Mouse (Mus musculus) kidney, adult 8-10 months (tissue): ENCODE results near the gene Scn5a.

Source experiments
- DNase-seq, 2 experiments: peaks; one replicate each; pipeline ENCODE4 v3.0.0; 2022

Scn5a gene

DNA sequence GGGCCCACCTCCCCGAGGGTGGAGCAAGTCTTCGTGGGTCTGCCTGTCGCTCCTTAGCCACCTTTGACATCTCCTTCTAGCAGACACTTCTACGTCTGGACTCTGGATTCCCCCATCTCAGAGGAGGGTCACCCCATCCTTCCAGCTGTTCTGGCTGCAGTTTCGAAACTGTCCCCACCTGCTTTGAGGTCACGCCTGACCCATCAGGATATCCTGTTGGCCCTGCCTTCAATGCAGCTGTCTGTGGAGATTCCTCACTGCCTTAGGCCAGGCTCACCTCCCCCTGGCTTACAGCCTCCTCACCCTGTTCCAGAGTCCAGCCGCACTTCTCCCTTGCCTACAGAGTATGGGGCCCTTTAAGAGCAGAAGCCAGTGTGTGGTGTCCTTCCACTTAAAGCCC is 79.9 kb downstream of the Scn5a start:
- DNase-seq = no peak

- no peak for DNase-seq
Measured at GRCm38 (mm10) chr9:119498247-119498607, 80.6 kb downstream of the Scn5a start.

DNA sequence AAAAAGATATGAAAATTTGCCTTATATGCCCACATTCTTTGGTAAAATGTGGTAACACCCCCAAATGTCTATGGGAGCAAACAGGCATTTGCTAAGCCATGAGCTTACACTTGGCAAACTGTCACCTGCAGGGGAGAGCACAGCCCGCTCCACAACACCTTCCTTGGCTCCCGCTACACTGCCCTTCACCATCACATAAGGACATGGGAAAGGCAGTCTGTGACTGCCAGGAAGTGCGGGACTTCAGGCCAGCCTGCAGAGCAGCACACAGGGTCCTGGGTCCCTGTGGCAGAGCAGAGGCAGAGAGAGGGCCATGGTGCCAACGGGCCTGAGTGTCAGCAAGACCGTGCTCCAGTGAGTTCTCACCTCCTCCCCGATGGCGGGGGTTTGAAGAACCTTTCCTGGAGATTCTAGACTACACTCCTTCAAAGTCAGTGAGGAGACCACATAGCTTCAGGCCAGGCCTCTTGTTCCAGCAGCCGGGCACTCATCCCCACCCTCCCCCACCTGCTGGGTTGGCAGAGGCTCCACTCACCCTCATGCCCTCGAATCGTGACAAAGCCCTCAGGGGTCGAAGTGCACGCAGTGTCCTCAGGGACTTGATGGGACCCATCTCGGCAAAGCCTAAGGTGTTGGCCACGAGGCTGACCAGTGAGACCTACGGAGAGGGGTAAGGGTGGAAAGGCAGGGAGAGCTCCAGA is 81.1 kb downstream of the Scn5a start:
- DNase-seq = peak; percentile 17 to 26

DNA sequence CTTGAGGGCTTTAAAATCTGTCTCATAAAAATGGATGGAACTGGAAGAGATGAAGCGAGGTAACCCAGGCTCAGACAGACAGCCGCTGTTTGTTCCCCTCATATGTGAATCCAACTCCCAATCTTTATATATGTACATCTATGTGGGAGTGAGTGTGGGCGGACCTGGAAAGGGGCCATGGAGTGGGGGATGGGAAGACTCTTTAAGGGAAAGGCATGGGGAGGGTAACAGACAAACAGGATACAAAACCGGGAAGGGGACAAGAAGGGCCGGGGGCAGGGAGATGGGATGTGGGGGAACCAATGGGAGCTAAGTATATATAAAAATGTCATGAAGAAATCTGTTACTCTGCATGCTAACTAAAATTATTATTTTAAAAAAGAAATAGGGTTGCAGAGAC is 81.9 kb downstream of the Scn5a start:
- DNase-seq = no peak

DNA sequence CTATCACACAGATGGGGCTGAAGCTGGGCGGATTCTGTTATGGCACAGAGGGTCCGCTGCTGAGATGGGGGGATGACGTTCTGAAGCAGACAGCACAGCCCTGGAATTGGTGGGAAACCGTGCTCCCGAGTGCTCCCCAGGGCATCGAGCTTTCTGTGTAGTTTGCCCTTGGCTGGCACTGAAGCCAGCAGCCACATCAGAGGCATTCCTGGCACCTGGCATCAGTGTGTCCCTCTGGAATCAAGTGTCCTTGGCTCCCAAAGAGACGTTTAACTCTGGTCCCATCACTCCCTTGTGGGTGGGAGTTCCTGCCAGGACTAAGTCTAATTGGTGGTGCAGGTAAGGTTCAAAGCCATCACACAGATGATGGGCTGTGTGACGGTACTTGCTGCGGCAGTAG is 82.5 kb downstream of the Scn5a start:
- no peak for DNase-seq

GRCm38 (mm10) chr9:119484868-119485267 is 93.9 kb downstream of the Scn5a start:
- no peak for DNase-seq

DNA sequence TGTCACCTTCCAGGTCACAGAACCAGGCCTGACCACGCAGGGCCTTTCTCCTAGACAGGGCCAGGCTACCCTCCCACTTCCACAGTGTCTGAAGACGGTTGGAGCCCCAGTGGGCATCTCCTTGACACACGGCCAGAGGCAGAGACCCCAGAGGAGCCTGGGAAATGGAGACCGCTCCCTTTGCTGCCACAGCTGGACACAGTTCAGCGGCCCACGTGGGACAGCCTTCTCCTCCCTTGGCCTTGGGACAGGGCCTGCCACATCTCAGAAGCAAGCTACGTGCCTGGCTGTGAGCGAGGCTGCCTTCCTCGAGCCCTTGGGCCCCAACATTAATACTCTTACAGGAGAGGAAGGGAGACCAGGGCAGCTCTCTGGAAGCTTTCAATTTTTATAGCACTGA is 94.4 kb downstream of the Scn5a start:
- DNase-seq = no peak

- peak; percentile 34 to 73 for DNase-seq
Measured at GRCm38 (mm10) chr9:119483554-119484353, 95.1 kb downstream of the Scn5a start.

GRCm38 (mm10) chr9:119481612-119482011 is 97.2 kb downstream of the Scn5a start:
- no peak for DNase-seq

GRCm38 (mm10) chr9:119479297-119479696 is 99.5 kb downstream of the Scn5a start:
- no peak for DNase-seq

DNA sequence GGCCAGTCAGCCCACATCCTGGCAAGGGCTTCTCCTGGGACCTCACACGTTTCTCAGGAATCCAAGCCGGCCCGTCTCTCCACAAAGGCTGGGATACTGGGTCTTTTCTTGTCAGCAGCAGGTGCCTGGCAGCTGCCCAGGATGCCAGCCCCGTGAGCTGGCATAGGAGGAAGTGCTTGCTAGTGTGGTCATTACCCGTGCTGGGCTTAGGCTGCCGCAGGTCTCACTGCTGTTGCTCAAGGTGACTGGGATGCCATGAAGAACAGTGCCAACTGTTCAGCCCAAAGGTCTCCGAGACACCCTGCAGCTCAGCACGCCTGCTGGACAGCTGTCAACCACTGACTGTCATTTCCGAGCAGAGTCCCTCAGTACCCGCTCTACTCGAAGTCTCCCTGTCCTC is 100.5 kb downstream of the Scn5a start:
- DNase-seq = peak; percentile 18 to 58

- DNase-seq = no peak
Measured at GRCm38 (mm10) chr9:119477754-119478153, 101.1 kb downstream of the Scn5a start.

DNA sequence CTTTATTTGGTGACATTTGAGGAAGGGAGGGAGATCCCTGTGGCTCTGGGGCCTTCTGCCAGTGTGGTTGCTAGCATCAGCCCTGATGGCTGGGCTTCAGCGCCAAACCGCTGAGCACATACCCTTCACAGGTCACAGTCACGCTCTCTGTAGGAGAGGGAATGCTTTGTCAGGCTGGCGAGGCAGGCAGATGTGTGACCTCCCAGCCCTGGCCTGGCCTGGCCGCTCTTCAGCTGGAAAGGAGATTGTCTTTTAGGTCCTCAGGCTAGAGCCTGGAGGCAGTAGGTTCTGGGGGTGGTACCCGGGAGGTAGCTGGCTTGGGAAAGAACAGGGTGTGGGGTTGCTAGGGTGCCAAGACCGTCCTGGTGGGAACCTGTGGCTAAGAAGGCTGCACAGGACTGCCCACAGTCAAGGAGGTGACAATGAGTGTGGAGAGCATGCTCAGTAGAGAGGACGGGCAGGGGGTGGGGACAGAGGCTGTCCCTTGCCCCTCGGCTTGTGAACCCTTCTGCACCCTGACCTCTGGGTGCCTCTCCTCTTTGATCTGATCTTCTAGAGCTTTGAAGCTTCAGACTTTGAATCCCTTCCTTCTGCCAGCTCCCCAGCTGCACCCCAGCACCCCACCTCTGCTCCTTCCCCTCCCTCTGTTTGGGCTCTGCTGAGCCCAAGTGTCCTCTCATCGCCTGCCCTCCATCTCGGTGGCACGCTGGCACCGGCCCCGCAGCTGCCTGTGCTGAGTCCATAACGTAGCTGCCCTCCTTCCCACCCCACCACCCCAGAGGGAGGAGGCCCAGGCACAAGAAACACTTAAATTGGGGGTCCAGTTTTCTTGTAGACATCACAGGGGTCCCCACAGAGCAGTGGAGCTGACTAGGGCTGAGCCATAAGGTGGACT is 103.9 kb downstream of the Scn5a start:
- no peak for DNase-seq

DNA sequence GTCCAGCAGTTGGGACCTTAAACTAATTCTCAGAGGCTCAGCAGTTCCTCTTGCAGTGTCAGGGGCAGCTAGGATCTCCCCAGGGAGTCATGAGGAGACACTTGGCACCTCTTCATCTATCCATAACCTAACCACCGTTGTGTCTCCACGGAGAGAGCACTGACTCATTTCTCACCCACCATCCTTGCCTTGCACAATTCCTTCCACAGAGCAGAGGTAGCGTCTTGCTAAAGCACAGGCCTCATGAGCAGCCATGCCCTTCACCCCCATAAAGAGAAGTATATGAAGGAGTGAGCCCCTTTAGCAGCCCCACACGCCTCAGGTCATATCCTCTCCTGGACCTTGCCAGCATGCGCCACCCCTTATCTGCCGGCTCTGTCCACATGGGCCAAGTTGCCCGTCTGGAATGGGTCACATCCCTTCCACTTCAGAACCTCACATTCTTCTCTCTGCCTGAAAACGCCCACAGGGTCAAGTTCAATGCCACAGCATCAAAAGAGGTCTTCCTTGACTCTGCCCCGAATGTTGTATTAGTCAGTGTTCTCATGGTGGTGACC is 105.1 kb downstream of the Scn5a start:
- DNase-seq = no peak

DNA sequence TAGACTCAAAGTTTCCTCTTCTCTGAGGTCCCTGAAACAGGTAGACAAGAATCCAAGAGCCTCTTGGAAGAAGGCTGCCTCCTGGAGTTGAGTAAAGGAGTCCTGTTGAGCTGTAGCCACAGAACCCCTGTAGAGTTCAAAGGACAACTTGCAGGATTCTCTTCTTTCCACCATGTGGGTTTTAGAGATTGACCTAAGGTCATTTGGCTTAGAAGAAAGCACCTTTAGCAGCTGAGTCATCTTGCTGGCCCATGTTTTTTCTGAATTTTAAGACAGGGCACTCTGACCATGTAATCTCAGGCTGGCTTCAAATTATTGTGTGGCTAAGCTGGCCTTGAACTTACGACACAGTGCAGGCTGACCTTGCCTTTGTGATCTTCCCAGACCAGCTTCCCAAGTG is 105.8 kb downstream of the Scn5a start:
- peak; percentile 27 to 70 for DNase-seq

GRCm38 (mm10) chr9:119472412-119472918 is 106.4 kb downstream of the Scn5a start:
- no peak for DNase-seq

DNA sequence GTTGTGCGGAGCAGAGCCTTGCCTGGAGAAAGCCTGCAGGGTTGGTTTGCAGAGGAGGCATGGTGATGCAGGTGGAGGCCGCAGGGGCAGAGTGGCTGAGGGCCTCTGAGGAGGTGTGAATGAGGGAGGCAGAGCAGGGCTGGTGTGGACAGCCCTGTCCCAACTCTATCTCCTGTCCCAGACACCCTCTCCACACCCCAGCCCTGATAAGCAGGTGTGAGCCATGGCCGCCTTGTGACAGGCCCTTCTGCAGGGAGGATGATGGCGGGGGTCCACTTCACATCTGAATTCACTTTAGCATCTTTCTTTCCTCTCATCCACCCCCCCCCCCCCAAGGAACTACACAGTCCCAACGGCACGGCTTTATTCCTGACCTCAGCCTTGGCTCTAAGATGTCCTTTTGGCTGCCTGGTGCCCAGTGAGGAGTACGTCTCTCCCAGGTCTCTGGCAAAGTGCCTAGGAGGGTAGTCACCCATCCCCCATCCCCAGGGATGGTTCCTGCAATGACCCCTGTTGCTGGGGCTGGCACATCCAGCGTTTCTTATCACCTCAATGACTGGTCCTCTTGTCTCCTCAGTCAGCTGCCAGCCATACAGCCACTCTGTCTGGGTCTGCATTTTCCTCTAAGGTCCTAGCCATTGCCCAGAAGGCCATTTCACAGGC is 109.0 kb downstream of the Scn5a start:
- no peak for DNase-seq

DNA sequence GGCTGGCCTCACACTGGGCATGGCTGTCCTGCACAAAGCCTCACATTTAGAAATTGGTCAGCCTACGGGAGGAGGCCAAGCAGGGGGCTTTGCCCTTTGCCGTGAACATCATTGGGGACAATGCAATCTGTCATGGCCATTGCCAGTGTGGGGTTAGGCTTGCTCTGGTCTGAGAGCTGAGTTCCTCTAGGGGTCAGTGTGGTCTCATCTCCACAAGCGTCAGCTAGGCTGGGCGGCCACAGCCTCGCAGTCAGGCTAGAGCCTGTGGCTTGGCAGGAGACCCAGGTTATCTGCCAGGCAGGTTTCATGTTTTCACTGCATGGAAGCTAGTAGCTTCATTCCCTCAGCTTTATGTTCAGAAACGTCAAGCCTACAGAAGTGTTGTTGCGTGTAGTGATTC is 113.2 kb downstream of the Scn5a start:
- DNase-seq = peak; percentile 35 to 54

DNA sequence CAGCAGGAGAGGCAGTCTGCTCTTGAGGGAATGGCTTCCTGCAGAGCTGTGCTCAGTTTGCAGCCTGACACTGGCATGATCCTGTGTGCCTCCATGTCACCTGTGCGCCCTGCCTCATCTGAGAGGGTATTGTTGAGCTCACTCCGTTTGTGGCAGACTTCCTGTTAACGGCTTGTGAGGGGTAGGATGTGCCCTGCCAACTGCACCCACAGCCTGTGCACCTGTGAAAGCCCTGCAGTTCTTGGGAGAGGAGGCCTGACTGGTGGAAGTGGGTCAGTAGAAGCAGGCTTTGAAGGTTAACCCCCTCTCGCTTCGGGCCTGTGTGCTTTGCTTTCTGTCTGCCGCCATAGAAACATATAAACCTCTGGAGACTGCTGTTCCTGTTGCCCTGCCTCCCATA is 113.8 kb downstream of the Scn5a start:
- DNase-seq = no peak

GRCm38 (mm10) chr9:119460410-119460809 is 118.4 kb downstream of the Scn5a start:
- DNase-seq = peak; percentile 34 to 60

- no peak for DNase-seq
Measured at GRCm38 (mm10) chr9:119457122-119457521, 121.7 kb downstream of the Scn5a start.

DNA sequence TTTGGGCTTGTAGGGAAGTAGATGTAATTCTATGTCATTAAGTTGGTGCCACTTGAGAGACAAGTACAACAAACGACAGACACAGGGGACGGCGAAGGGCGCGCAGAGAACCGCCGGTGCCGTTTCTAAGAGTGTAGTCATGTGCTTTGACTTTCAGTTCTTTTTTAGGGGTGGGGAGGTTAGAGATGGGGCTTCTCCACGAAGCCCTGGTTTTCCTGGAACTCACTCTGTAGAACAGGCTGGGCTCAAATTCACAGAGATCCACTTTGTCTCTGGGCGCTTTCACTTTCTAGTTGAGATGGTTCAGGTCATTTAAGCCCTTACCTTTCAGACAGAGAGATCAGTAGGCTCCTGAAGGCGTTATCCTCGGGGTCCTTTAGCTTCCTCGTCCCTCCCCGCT is 122.8 kb downstream of the Scn5a start:
- DNase-seq = no peak
